Mouse (Mus musculus): ENCODE measurements around the gene Adsl. TPM values are rescaled to one million over a fixed set of nuclear protein-coding genes. Genes with fewer than 3 reads are reported as not detected.

The Adsl gene
- polyA plus RNA-seq, 1 experiment: 41.0 TPM

GRCm38 (mm10) chr15:80988331-80988730, 40.0 kb downstream of the Adsl start:
- TF ChIP-seq POLR2A (IDR thresholded peaks at IDR 0.05; ENCODE audit: control insufficient read depth, low read depth, low read length): no peak
- no peak for TF ChIP-seq CTCF (IDR thresholded peaks at IDR 0.05; ENCODE audit: control insufficient read depth, insufficient read depth, insufficient replicate concordance, low read depth, low read length)
- Histone ChIP-seq H3K27me3 (ENCODE audit: control insufficient read depth, insufficient read depth, low read length) (no peaks in the 10 kb centered on the region), H3K4me3 (ENCODE audit: control insufficient read depth, low read depth, low read length) (no peak overlapping the region), H3K27ac (ENCODE audit: control insufficient read depth, insufficient read depth, low read depth, low read length) (no peak overlapping the region), H3K36me3 (ENCODE audit: control insufficient read depth, insufficient read depth, low read length) (no peaks in the 10 kb centered on the region), H3K4me1 (ENCODE audit: control insufficient read depth, insufficient read depth, low read length) (no peaks in the 10 kb centered on the region; the same call in 1 of the 2 replicates)

- H3K4me3 ChIP-seq (ENCODE audit: control insufficient read depth, low read depth, low read length): no peak overlapping the region
- TF ChIP-seq POLR2A (IDR thresholded peaks at IDR 0.05; ENCODE audit: control insufficient read depth, low read depth, low read length) (no peak), CTCF (IDR thresholded peaks at IDR 0.05; ENCODE audit: control insufficient read depth, insufficient read depth, insufficient replicate concordance, low read depth, low read length) (no peak)
- H3K4me1 ChIP-seq (ENCODE audit: control insufficient read depth, insufficient read depth, low read length): no peaks in the 10 kb centered on the region; the same call in 1 of the 2 replicates
- no peaks in the 10 kb centered on the region for H3K36me3 ChIP-seq (ENCODE audit: control insufficient read depth, insufficient read depth, low read length)
- no peaks in the 10 kb centered on the region for H3K27me3 ChIP-seq (ENCODE audit: control insufficient read depth, insufficient read depth, low read length)
- no peak overlapping the region for H3K27ac ChIP-seq (ENCODE audit: control insufficient read depth, insufficient read depth, low read depth, low read length)
Observed at GRCm38 (mm10) chr15:80989712-80990111, 41.4 kb downstream of the Adsl start.

GRCm38 (mm10) chr15:80994959-80995358, 46.7 kb downstream of the Adsl start:
- TF ChIP-seq POLR2A (IDR thresholded peaks at IDR 0.05; ENCODE audit: control insufficient read depth, low read depth, low read length) (no peak), CTCF (IDR thresholded peaks at IDR 0.05; ENCODE audit: control insufficient read depth, insufficient read depth, insufficient replicate concordance, low read depth, low read length) (no peak)
- Histone ChIP-seq H3K27me3 (ENCODE audit: control insufficient read depth, insufficient read depth, low read length) (no peaks in the 10 kb centered on the region), H3K36me3 (ENCODE audit: control insufficient read depth, insufficient read depth, low read length) (no peaks in the 10 kb centered on the region), H3K4me1 (ENCODE audit: control insufficient read depth, insufficient read depth, low read length) (no peaks in the 10 kb centered on the region; the same call in 1 of the 2 replicates), H3K27ac (ENCODE audit: control insufficient read depth, insufficient read depth, low read depth, low read length) (no peak overlapping the region), H3K4me3 (ENCODE audit: control insufficient read depth, low read depth, low read length) (no peak overlapping the region)

- Histone ChIP-seq H3K4me3 (ENCODE audit: control insufficient read depth, low read depth, low read length) (no peak overlapping the region), H3K36me3 (ENCODE audit: control insufficient read depth, insufficient read depth, low read length) (no peaks in the 10 kb centered on the region), H3K27me3 (ENCODE audit: control insufficient read depth, insufficient read depth, low read length) (no peaks in the 10 kb centered on the region), H3K27ac (ENCODE audit: control insufficient read depth, insufficient read depth, low read depth, low read length) (no peak overlapping the region), H3K4me1 (ENCODE audit: control insufficient read depth, insufficient read depth, low read length) (no peaks in the 10 kb centered on the region; the same call in 1 of the 2 replicates)
- TF ChIP-seq POLR2A (IDR thresholded peaks at IDR 0.05; ENCODE audit: control insufficient read depth, low read depth, low read length) (no peak), CTCF (IDR thresholded peaks at IDR 0.05; ENCODE audit: control insufficient read depth, insufficient read depth, insufficient replicate concordance, low read depth, low read length) (no peak)
Observed at GRCm38 (mm10) chr15:80996090-80996835, 48.0 kb downstream of the Adsl start.

GRCm38 (mm10) chr15:80997077-80997476, 48.8 kb downstream of the Adsl start:
- H3K4me1 ChIP-seq (ENCODE audit: control insufficient read depth, insufficient read depth, low read length): no peaks in the 10 kb centered on the region; the same call in 1 of the 2 replicates
- H3K27ac ChIP-seq (ENCODE audit: control insufficient read depth, insufficient read depth, low read depth, low read length): no peak overlapping the region
- no peaks in the 10 kb centered on the region for H3K36me3 ChIP-seq (ENCODE audit: control insufficient read depth, insufficient read depth, low read length)
- no peak for TF ChIP-seq CTCF (IDR thresholded peaks at IDR 0.05; ENCODE audit: control insufficient read depth, insufficient read depth, insufficient replicate concordance, low read depth, low read length)
- no peak for TF ChIP-seq POLR2A (IDR thresholded peaks at IDR 0.05; ENCODE audit: control insufficient read depth, low read depth, low read length)
- no peaks in the 10 kb centered on the region for H3K27me3 ChIP-seq (ENCODE audit: control insufficient read depth, insufficient read depth, low read length)
- no peak overlapping the region for H3K4me3 ChIP-seq (ENCODE audit: control insufficient read depth, low read depth, low read length)

GRCm38 (mm10) chr15:81000419-81001138, 52.3 kb downstream of the Adsl start:
- no peaks in the 10 kb centered on the region for H3K36me3 ChIP-seq (ENCODE audit: control insufficient read depth, insufficient read depth, low read length)
- TF ChIP-seq CTCF (IDR thresholded peaks at IDR 0.05; ENCODE audit: control insufficient read depth, insufficient read depth, insufficient replicate concordance, low read depth, low read length): no peak
- H3K4me1 ChIP-seq (ENCODE audit: control insufficient read depth, insufficient read depth, low read length): no peaks in the 10 kb centered on the region
- H3K27me3 ChIP-seq (ENCODE audit: control insufficient read depth, insufficient read depth, low read length): no peaks in the 10 kb centered on the region
- no peak overlapping the region for H3K4me3 ChIP-seq (ENCODE audit: control insufficient read depth, low read depth, low read length)
- H3K27ac ChIP-seq (ENCODE audit: control insufficient read depth, insufficient read depth, low read depth, low read length): no peak overlapping the region

- Histone ChIP-seq H3K27me3 (ENCODE audit: control insufficient read depth, insufficient read depth, low read length) (no peaks in the 10 kb centered on the region), H3K27ac (ENCODE audit: control insufficient read depth, insufficient read depth, low read depth, low read length) (no peak overlapping the region), H3K4me3 (ENCODE audit: control insufficient read depth, low read depth, low read length) (no peak overlapping the region), H3K36me3 (ENCODE audit: control insufficient read depth, insufficient read depth, low read length) (no peaks in the 10 kb centered on the region), H3K4me1 (ENCODE audit: control insufficient read depth, insufficient read depth, low read length) (no peaks in the 10 kb centered on the region)
- no peak for TF ChIP-seq POLR2A (IDR thresholded peaks at IDR 0.05; ENCODE audit: control insufficient read depth, low read depth, low read length)
- no peak for TF ChIP-seq CTCF (IDR thresholded peaks at IDR 0.05; ENCODE audit: control insufficient read depth, insufficient read depth, insufficient replicate concordance, low read depth, low read length)
Observed at GRCm38 (mm10) chr15:81006127-81006735, 57.9 kb downstream of the Adsl start.
